Mouse (Mus musculus): Measurements from ENCODE around the gene Xlr3b. TPM values are rescaled to one million over a fixed set of nuclear protein-coding genes. Genes with fewer than 3 reads are reported as not detected.
A peak's percentile ranks its signal among the peaks of the same experiment; 100 is the strongest.
"Not testable (repeated sequence)": the region's sequence is repeated elsewhere in the genome, so short reads cannot be mapped to it uniquely, and the experiment has no call there.

Gene Xlr3b
- 1 to 10 TPM in 1 of 2 experiments, under 1 TPM in 1; 0.92 to 6.2 TPM for total RNA-seq (2021)

- not testable (repeated sequence) for DNase-seq
Observed at GRCm38 (mm10) chrX:73191934-73192333, at the start of gene Xlr3b. Gene Xlr3b, plus strand, starts transcription at chrX:73192207.

GRCm38 (mm10) chrX:73143218-73143618, 48.8 kb upstream of the Xlr3b start:
- DNase-seq, result not testable (repeated sequence)

GRCm38 (mm10) chrX:73148496-73148895, 43.5 kb upstream of the Xlr3b start, which contains the start of gene Xlr5b:
Gene Xlr5b, plus strand, starts transcription at chrX:73148796.
- not testable (repeated sequence) for DNase-seq

DNA sequence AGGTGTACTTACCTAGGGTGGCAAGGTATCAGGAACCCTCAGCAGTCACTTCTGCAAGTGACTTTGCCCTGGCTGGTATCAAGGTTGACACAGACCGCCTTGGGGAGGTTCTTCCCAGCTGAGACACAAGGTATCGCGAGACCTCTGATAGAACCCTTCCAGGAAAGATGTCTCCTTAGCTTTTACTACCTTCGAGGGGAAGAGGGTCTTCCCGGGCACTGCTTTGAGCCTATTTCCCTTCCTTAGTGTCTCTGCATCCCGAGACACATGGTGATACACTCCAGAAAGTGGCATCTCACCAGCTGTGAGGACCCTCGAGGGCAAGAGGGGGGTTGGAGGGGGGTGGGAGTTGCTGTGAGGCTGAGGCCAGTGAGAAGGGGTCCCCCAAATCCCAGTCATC, 42.7 kb upstream of the Xlr3b start, which contains the start of gene DXBay18:
TSS of gene DXBay18 (minus strand) at position 101 of the 400 bp plus-strand sequence.
- not testable (repeated sequence) for DNase-seq

DNA sequence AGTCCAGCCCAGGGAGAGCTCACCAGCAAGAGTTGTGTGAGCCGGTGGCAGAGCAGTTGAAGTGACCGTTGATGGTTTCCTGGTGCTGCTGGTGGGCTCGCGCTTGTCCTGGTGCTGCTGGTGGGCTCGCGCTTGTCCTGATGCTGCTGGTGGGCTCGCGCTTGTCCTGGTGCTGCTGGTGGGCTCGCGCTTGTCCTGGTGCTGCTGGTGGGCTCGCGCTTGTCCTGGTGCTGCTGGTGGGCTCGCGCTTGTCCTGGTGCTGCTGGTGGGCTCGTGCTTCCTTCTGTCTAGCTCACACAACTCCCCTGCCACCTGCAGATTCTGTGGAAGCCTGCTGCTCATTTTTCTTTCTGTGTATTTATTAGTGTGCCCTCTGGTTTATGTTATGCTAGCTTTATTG, 15.1 kb upstream of the Xlr3b start, which contains the start of gene Spin2d:
TSS of gene Spin2d (minus strand) at position 101 of the 400 bp plus-strand sequence.
- not testable (repeated sequence) for DNase-seq

DNA sequence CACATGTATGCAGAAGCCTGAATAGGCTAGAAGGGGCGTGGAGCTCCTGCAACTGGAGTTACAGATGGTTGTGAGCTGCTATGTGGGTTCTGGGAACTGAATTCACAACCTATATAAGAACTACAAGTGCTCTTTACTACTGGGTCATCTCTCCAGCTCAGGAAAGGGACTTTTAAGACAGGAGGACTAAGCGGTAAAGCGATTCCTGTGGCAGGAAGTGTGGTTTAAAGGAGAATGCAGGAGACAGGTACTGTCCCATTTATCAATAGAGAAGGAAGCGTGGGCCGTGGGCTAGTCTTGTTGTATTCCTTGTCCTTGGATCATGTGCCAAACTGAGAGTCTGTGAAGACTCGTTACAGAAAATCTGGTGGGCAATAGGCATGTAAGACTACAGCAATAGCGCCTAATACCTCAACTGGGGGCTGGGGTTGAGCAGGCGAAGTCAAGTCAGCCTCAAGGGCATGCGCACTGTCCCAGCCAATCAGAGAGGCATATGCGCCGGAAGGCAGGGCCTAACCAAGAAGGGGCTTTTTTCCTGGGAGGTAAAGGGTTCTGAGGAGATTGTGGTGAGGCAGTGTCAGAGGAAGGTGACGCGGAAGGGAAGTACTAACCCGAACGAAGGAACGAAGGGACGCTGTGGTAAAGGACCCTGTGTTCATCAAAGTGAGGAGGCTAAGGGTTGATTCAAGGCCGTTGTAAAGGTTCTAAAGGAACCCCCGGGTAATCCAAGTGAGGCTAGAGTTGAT, 22.0 kb downstream of the Xlr3b start, which contains the start of gene Xlr4b:
TSS of gene Xlr4b (plus strand) at position 515 of the 746 bp plus-strand sequence.
- DNase-seq, result not testable (repeated sequence)

- no peak for DNase-seq
Observed at GRCm38 (mm10) chrX:73225365-73225764, 33.4 kb downstream of the Xlr3b start.

GRCm38 (mm10) chrX:73227914-73228605, 36.1 kb downstream of the Xlr3b start, which contains the start of gene F8a:
Gene F8a, plus strand, starts transcription at chrX:73228291.
- peak; percentile 79 for DNase-seq

- peak; percentile 56 for DNase-seq
Observed at GRCm38 (mm10) chrX:73228606-73229214, 36.7 kb downstream of the Xlr3b start.

GRCm38 (mm10) chrX:73229288-73229687, 37.3 kb downstream of the Xlr3b start:
- DNase-seq, result no peak

DNA sequence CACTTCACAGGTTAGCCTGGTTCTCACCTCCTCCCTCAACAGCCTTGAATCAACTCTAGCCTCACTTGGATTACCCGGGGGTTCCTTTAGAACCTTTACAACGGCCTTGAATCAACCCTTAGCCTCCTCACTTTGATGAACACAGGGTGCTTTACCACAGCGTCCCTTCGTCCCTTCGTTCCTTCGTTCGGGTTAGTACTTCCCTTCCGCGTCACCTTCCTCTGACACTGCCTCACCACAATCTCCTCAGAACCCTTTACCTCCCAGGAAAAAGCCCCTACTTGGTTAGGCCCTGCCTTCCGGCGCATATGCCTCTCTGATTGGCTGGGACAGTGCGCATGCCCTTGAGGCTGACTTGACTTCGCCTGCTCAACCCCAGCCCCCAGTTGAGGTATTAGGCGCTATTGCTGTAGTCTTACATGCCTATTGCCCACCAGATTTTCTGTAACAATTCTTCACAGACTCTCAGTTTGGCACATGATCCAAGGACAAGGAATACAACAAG, 50.9 kb downstream of the Xlr3b start, which contains the start of gene Xlr4c:
TSS of gene Xlr4c (minus strand) at position 310 of the 505 bp plus-strand sequence.
- not testable (repeated sequence) for DNase-seq

Other genes with a start within 250 kb of the Xlr3b start
- 1 to 10 TPM; 2.3 to 2.6 TPM for gene Zfp185, start 204.9 kb upstream of the Xlr3b start, total RNA-seq (2021)
- under 1 TPM; 0.14 to 0.19 TPM for gene Pnma5, start 155.1 kb upstream of the Xlr3b start, total RNA-seq (2021)
- gene Pnma3, start 127.4 kb upstream of the Xlr3b start, total RNA-seq (2021), result not detected
- 1 to 10 TPM in 1 of 2 experiments, not detected in 1; 1.0 TPM for gene Xlr4a, start 109.7 kb upstream of the Xlr3b start, total RNA-seq (2021)
- under 1 TPM; 0.60 to 0.72 TPM for gene Xlr3a, start 95.1 kb upstream of the Xlr3b start, total RNA-seq (2021)
- not detected for gene Gm14685, start 75.2 kb upstream of the Xlr3b start, total RNA-seq (2021)
- gene Xlr5b, start 43.4 kb upstream of the Xlr3b start, total RNA-seq (2021), result not detected
- not detected for gene DXBay18, start 42.8 kb upstream of the Xlr3b start, total RNA-seq (2021)
- not detected for gene Spin2d, start 15.2 kb upstream of the Xlr3b start, total RNA-seq (2021)
- gene Xlr4b, start 22.1 kb downstream of the Xlr3b start, total RNA-seq (2021), result 1 to 10 TPM in 1 of 2 experiments, under 1 TPM in 1; 0.20 to 1.3 TPM
- 1 to 10 TPM; 7.1 to 7.2 TPM for gene F8a, start 36.1 kb downstream of the Xlr3b start, total RNA-seq (2021)
- gene Xlr4c, start 50.9 kb downstream of the Xlr3b start, total RNA-seq (2021), result not detected
- not detected for gene Xlr3c, start 73.2 kb downstream of the Xlr3b start, total RNA-seq (2021)
- gene Xlr5a, start 100.8 kb downstream of the Xlr3b start, total RNA-seq (2021), result not detected
- not detected for gene Xlr5c, start 100.8 kb downstream of the Xlr3b start, total RNA-seq (2021)
- not detected for gene Gm45015, start 144.6 kb downstream of the Xlr3b start, total RNA-seq (2021)
- 10 to 100 TPM; 12.2 to 12.3 TPM for gene Zfp275, start 150.4 kb downstream of the Xlr3b start, total RNA-seq (2021)
- gene Gm18336, start 206.5 kb downstream of the Xlr3b start, total RNA-seq (2021), result not detected
- gene Zfp92, start 218.9 kb downstream of the Xlr3b start, total RNA-seq (2021), result not detected
- not detected for gene Trex2, start 243.1 kb downstream of the Xlr3b start, total RNA-seq (2021)